Mouse (Mus musculus) ovary, postnatal 36 days (tissue): Measurements from ENCODE around the gene Krr1.
A peak's percentile ranks its signal among the peaks of the same experiment; 100 is the strongest.

Source experiments
- DNase-seq: peaks from one replicate; pipeline ENCODE4 v3.0.0; 2022; ENCODE audit warnings: low spot score, mixed read lengths

Gene Krr1

DNA sequence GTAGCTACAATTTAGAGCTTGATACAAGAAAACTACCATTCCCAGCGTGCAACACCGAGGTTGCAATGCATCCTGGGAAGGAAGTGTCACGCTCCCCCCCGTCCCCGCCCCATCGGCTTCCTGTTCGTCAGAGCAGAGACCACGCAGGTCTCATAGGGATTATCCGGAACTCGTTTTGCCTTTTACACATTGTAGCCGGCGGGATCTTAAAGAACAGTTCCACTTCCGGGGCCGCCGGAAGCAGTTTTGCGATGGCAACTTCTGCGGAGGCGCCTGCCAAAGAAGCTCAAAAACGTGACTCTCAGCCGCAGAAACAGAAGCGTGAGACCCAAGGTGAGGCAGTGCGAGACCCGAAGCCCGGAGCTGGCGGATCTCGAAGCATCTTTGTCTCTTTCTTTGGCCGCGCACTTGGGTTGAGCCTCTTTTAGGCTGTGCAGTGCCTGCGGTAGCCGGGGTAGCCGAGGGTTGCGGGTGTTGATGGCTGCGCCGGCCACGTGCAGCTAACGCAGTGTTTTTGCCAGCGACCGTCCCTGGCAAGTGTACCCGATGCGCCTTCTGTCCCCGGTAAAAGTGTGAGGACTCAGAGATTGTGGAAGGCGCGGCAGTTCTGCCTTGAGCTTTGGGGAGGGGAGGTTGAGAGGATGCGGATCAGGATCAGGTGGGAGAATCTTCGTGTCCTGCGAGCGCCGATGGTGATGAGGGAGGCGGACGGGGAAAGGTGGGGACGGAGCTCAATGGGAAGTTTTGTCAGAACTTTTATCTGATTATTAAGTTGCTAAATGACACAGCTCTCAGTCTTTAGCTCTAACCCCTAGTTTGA, at the start of gene Krr1:
Krr1 (plus strand) TSS at position 123 of the 820 bp plus-strand sequence.
- peak; percentile 85 for DNase-seq

DNA sequence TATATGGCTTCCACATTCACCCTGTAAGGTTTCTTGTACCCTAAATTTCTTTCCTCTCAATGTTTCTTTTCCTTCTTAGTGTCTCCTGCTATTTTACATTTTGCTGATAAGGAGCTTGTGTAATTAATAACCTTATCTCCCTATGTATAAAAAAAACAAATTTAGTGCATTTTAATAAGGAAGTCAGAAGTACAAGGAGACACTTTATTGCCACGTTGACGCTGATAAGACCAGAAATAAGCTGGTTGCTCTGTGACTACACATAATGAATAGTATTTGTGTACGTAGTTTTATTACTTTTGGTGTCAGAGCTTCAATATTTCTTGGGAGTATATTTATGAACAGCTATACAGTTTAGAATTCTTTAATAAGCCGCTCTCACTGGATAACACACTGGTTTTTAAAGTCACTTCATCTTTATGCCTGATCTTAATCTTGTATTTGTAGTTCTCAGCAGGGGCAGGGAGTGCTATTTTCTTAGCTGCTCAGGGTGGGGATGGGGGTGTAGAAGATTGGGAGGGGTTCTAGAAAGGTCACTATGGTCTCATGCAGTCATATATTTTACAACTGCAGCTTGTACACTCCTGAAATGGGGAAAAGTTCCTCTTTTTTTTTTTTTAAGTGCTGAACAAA, 48.8 kb upstream of the Krr1 start:
- DNase-seq = no peak

DNA sequence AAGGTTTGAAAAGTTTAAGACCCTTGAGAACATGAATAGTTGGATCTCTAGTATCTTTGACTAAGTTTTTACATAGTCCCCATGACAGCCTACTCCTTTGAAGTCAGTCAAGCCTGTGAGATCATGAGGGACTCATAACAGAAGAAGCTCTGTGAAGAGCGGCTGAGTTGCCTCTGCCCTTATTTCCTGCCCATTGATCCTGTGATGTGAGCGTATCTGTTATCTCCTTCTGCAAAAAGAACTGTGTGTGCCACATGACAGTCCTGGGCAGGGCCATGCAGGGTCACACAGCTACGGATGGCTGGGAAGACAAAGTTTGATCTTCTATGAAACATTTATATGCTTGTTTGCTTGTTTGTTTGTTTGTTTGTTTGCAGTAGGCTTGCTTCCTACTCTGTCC, 48.3 kb upstream of the Krr1 start:
- DNase-seq = no peak

DNA sequence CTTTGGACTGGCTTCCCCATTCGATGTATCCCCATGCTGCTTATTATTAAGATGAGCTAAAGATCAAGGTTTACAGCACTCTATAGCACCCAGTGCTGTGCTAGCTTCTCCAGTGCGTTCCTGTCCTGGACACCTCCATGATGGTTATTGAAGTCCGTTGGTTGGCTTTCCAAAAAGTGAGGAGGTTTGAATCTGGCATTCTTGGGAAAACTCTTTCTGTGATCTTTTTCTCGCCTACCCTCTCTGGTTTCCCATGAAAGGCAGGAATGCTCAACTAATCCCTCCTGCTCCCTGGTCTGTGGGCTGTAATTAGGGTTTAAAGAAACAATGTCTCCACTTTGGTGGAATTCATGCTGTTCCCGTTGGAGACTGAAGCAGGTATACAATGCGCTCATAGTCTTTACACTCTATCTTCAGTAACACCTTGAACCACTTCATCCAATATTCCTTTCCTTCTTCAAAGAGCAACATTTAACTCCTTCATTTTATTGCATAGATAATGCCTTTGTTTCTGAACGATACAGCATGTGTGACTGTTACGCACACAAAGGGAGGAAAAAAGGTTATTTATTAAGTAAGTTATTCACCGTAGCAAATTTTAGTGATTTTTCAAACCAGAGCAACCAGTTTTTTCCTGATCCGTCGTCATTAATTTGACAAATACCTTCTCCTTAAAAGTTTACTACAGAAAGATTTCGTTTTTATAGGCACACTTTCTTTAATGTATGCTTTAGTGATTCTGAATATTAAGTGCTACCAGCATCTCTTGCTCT, 47.6 kb upstream of the Krr1 start:
- no peak for DNase-seq

- peak; percentile 76 for DNase-seq
Measured at GRCm38 (mm10) chr10:111925489-111925860, 47.0 kb upstream of the Krr1 start.

- DNase-seq = no peak
Measured at GRCm38 (mm10) chr10:111932621-111933345, 39.7 kb upstream of the Krr1 start.

GRCm38 (mm10) chr10:111935207-111935606, 37.3 kb upstream of the Krr1 start:
- DNase-seq = no peak

- no peak for DNase-seq
Measured at GRCm38 (mm10) chr10:111936021-111936420, 36.4 kb upstream of the Krr1 start.

- DNase-seq = peak; percentile 27
Measured at GRCm38 (mm10) chr10:111936491-111937145, 35.8 kb upstream of the Krr1 start.

DNA sequence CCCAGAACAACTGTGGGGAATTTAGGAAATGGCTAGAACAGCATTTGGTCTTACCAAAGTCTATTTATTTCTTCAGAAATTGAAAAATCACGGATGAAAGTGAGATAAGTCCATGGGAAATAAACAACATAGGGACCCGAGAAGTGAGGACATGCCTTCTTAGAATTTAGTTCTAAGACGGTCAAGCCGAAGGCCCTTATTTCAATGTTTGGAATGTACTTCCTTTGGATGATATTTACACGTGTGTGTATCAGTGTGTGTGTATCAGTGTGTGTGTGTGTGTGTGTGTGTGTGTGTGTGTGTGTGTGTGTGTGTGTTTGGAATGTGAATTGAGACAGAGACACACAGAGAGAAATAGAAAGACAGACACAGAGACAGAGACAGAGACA, 35.3 kb upstream of the Krr1 start:
- no peak for DNase-seq

GRCm38 (mm10) chr10:111943026-111943425, 29.4 kb upstream of the Krr1 start:
- no peak for DNase-seq

- DNase-seq = no peak
Measured at GRCm38 (mm10) chr10:111945563-111945962, 26.9 kb upstream of the Krr1 start.

GRCm38 (mm10) chr10:111948041-111948440, 24.4 kb upstream of the Krr1 start:
- DNase-seq = no peak

DNA sequence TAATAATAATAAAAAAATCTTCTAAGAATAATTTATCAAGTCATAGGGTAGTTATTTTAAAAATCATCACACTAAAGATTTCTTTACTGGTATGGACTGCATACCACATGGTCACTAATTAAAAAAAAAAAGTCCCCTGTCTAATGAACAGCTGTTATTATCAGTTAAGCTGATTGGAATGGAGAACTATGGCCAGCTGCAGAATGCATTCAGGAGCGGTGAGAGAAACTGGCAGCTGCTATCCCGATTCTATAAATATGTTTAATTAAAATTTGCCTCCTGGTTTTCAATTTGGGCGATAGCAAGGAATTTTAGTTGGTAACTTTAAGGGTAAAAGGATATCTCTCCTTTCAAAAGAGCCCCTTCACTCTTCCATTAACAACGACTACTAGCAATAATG, 23.5 kb upstream of the Krr1 start:
- DNase-seq = no peak

DNA sequence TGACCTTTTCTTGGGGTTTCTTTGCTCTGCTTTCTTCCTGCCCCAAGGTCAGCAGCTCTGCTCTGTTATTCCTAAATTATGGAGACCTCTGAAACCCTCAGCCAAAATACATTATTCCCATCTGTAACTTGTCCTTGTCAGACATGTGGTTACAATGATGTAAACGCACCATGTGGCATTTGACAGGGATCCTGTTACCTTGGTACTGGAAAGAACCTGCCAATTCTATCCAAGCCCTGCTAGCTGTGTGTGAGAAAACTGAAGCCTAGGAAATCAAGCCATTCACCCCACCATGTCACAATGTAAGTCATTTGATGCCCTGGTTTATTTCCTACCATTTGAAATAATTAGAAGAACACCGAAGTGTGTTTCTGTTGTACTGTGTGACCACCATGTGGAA, 16.6 kb upstream of the Krr1 start:
- no peak for DNase-seq

DNA sequence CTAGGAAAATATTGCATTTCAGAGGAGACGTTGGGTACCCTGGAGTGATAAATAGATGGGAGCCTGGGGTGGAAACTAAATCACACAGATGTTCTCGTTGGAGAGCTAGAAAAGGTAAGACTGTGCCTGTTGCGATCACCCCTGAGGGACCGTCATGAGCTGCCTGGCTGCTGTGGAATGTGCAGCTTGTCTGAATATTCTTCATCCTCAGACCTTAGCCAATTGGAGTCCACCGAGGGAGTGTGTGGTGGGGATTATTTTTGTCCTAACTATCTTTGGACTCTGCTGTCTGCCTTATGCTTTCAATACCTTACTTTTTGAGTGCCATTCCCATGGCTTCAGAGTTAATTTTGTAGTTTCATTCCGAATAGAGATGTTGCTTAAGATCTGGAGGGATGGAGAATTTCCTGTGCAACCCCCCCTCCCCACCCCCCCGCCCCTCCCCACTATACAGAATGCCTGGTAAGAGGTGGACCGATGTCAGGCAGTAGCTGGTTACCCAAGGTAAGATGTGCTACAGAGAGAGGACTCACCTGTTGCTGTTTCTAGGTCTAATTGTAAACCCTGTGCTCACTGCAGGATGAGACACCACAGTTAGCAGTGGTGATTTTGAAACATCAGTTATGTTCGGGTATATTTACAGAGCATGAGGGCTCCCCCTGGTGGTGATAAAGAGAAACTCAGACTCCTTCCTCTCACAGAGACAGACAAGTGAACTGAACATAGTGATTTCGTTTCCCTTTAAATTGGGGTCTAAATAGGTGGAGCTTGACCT, 15.0 kb upstream of the Krr1 start:
- DNase-seq = no peak

GRCm38 (mm10) chr10:111958046-111958421, 14.4 kb upstream of the Krr1 start:
- DNase-seq = no peak

GRCm38 (mm10) chr10:111959353-111959752, 13.1 kb upstream of the Krr1 start:
- DNase-seq = no peak

DNA sequence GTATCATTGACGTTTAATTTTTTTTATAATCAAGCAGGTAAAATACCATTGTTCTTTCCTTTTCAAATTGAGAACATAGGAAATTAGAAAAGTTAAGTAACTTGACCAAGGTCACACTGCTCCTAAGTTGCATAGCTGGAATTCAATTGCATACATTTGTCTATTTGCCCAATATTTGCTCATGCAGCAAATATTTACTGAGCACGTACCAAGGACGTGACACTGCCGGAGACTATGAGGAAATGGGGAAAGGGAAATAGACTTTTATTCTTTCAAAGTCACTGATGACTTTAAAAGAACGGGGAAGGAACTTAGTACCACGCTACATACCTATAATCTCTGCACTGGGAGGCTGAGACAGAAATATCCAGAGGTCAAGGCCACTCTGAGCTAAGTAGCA, 12.0 kb upstream of the Krr1 start:
- no peak for DNase-seq

DNA sequence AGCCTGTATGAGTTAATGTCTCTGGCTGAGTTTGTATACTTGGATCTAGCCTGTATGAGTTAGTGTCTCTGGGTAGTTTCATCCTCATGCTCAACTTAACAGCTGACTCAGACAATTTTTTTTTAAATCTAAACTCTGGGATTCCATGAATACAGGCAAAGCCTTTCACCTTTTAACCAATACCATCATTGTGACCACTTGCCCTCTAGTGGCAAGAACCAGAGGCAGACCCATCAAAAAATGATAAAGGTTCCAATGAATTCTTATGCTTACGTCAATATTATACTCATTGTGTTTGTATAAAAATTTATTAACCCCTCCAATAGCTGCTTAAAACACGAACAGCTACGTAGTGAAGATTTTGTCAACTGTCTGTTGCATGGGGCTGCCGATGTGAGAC, 6.1 kb upstream of the Krr1 start:
- no peak for DNase-seq

DNA sequence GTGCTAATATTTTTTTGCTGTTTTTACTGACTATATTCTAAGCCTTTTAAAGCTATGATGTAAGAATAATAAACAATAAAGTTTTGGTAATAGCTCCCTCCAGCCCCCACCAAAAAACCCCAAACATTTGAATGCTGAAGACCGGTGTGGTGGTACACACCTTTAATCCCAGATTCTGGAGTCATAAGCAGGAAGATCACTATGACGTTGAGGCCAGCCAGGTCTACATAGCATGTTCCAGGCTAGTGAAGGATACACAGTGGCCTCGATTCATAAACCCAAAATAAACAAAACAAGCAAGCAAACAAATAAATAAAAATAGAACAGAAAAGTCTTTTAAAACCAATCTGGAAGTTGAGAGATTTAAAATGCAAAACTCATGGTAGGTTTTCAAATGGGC, 535 bp upstream of the Krr1 start:
- DNase-seq = no peak
